Mouse (Mus musculus) MEL (cell line): ENCODE results near the gene Stk4. TPM values are rescaled to one million over a fixed set of nuclear protein-coding genes. Genes with fewer than 3 reads are reported as not detected.

Experiments
- DNase-seq: peaks from one replicate; pipeline ENCODE4 v3.0.0; 2011; ENCODE audit warnings: low read depth, low spot score
- H3K27ac ChIP-seq: 2 replicates; pipeline ENCODE4 v1.5.1; 2012; ENCODE audit warnings: low read depth, mild to moderate bottlenecking, control low read depth, low read length, moderate library complexity; ENCODE audit not compliant: control insufficient read depth
- H3K27me3 ChIP-seq, 2 experiments: fragments of 150-350 bp in 1 of 2; sonication (generic) in 1 of 2; 2 replicates each; pipeline ENCODE4 v1.6.1; 2012; ENCODE audit warnings: low read length in 2 of 2, mild to moderate bottlenecking in 2 of 2, improper control_type of control experiment in 1 of 2, moderate library complexity in 1 of 2; ENCODE audit not compliant: insufficient read depth in 2 of 2, control insufficient read depth in 1 of 2
- H3K36me3 ChIP-seq, 2 experiments: 2 replicates each; pipeline ENCODE4 v1.6.1; 2012 to 2014; ENCODE audit warnings: low read length in 2 of 2, improper control_type of control experiment in 1 of 2, inconsistent platforms in 1 of 2, mild to moderate bottlenecking in 1 of 2; ENCODE audit not compliant: insufficient read depth in 2 of 2, control insufficient read depth in 1 of 2
- H3K4me1 ChIP-seq, 2 experiments: fragments of 150-350 bp in 1 of 2; sonication (generic) in 1 of 2; 2 replicates each; pipeline ENCODE4 v1.6.1; 2012; ENCODE audit warnings: low read length in 2 of 2, improper control_type of control experiment in 1 of 2, mild to moderate bottlenecking in 1 of 2; ENCODE audit not compliant: insufficient read depth in 2 of 2, control insufficient read depth in 1 of 2
- H3K4me3 ChIP-seq, 2 experiments: fragments of 150-350 bp in 1 of 2; sonication (generic) in 1 of 2; 2 replicates each; pipeline ENCODE4 v1.5.1; 2012; ENCODE audit warnings: low read depth in 2 of 2, low read length in 2 of 2, mild to moderate bottlenecking in 2 of 2, moderate library complexity in 2 of 2, control low read depth in 1 of 2, improper control_type of control experiment in 1 of 2; ENCODE audit not compliant: control insufficient read depth in 1 of 2, insufficient read depth in 1 of 2
- H3K79me2 ChIP-seq: 2 replicates; pipeline ENCODE4 v1.6.1; 2012; ENCODE audit warnings: mild to moderate bottlenecking, low read length, moderate library complexity; ENCODE audit not compliant: control insufficient read depth, poor library complexity, insufficient read depth
- H3K9ac ChIP-seq: 2 replicates; pipeline ENCODE4 v1.6.1; 2012; ENCODE audit warnings: low read depth, mild to moderate bottlenecking, control low read depth, low read length, moderate library complexity; ENCODE audit not compliant: control insufficient read depth, poor library complexity, severe bottlenecking
- H3K9me3 ChIP-seq: fragments of 150-350 bp; sonication (generic); replicated peaks from 2 replicates; pipeline ENCODE4 v1.6.1; 2012; ENCODE audit warnings: mild to moderate bottlenecking, low read length, improper control_type of control experiment, moderate library complexity; ENCODE audit not compliant: insufficient read depth
- BHLHE40 ChIP-seq: IDR thresholded peaks from 2 replicates; pipeline ENCODE4 v1.6.1; 2012; ENCODE audit warnings: low read depth, mild to moderate bottlenecking, inconsistent platforms, low read length, improper control_type of control experiment, borderline replicate concordance
- CHD2 ChIP-seq: IDR thresholded peaks from 2 replicates; pipeline ENCODE4 v1.6.1; 2011; ENCODE audit warnings: low read length, improper control_type of control experiment
- CTCF ChIP-seq, 3 experiments: IDR thresholded peaks in 2 of 3; conservative IDR thresholded peaks in 1 of 3; 2 replicates each; pipeline ENCODE4 v1.5.1; 2011 to 2012; ENCODE audit warnings: low read length in 3 of 3, low read depth in 2 of 3, mild to moderate bottlenecking in 2 of 3, improper control_type of control experiment in 1 of 3, inconsistent platforms in 1 of 3, mixed read lengths in 1 of 3, moderate library complexity in 1 of 3; ENCODE audit not compliant: control insufficient read depth in 1 of 3, insufficient read depth in 1 of 3, poor library complexity in 1 of 3, severe bottlenecking in 1 of 3
- E2F4 ChIP-seq: IDR thresholded peaks from 2 replicates; pipeline ENCODE4 v1.6.1; 2011; ENCODE audit warnings: low read depth, low read length, improper control_type of control experiment, borderline replicate concordance
- ELF1 ChIP-seq: IDR thresholded peaks from 2 replicates; pipeline ENCODE4 v1.6.1; 2014; ENCODE audit warnings: low read depth, mild to moderate bottlenecking, inconsistent platforms, low read length, improper control_type of control experiment, moderate library complexity
- EP300 ChIP-seq, 2 experiments: IDR thresholded peaks; 2 replicates each; pipeline ENCODE4 v1.6.1; 2011; ENCODE audit warnings: improper control_type of control experiment in 2 of 2, low read length in 2 of 2, low read depth in 1 of 2, mild to moderate bottlenecking in 1 of 2
- ETS1 ChIP-seq: IDR thresholded peaks from 2 replicates; pipeline ENCODE4 v1.6.1; 2012; ENCODE audit warnings: low read depth, mild to moderate bottlenecking, inconsistent platforms, low read length, improper control_type of control experiment, moderate library complexity
- GABPA ChIP-seq: IDR thresholded peaks from 2 replicates; pipeline ENCODE4 v1.6.1; 2012; ENCODE audit warnings: low read depth, mild to moderate bottlenecking, inconsistent platforms, low read length, improper control_type of control experiment, moderate library complexity
- GATA1 ChIP-seq: IDR thresholded peaks from 2 replicates; pipeline ENCODE4 v1.6.1; 2011; ENCODE audit warnings: low read depth, low read length, improper control_type of control experiment
- HCFC1 ChIP-seq: IDR thresholded peaks from 2 replicates; pipeline ENCODE4 v1.6.1; 2012; ENCODE audit warnings: low read depth, mild to moderate bottlenecking, inconsistent platforms, low read length, improper control_type of control experiment, moderate library complexity
- JUND ChIP-seq: IDR thresholded peaks from 2 replicates; pipeline ENCODE4 v1.6.1; 2011; ENCODE audit warnings: low read depth, mild to moderate bottlenecking, improper control_type of control experiment, low read length
- MAFK ChIP-seq: IDR thresholded peaks from 2 replicates; pipeline ENCODE4 v1.6.1; 2011; ENCODE audit warnings: low read depth, mild to moderate bottlenecking, low read length, improper control_type of control experiment, borderline replicate concordance
- MXI1 ChIP-seq: IDR thresholded peaks from 2 replicates; pipeline ENCODE4 v1.6.1; 2011; ENCODE audit warnings: mild to moderate bottlenecking, low read depth, low read length, improper control_type of control experiment
- MYC ChIP-seq: IDR thresholded peaks from 2 replicates; pipeline ENCODE4 v1.6.1; 2011; ENCODE audit warnings: low read depth, mild to moderate bottlenecking, low read length, improper control_type of control experiment, moderate library complexity
- NRF1 ChIP-seq: IDR thresholded peaks from 2 replicates; pipeline ENCODE4 v1.6.1; 2014; ENCODE audit warnings: low read depth, mild to moderate bottlenecking, inconsistent platforms, low read length, improper control_type of control experiment, moderate library complexity; ENCODE audit not compliant: poor library complexity, insufficient read depth, severe bottlenecking
- POLR2A ChIP-seq, 2 experiments: IDR thresholded peaks; 2 replicates each; pipeline ENCODE4 v1.6.1; 2011 to 2012; ENCODE audit warnings: low read length in 2 of 2, mild to moderate bottlenecking in 2 of 2, control low read depth in 1 of 2, improper control_type of control experiment in 1 of 2, low read depth in 1 of 2, moderate library complexity in 1 of 2; ENCODE audit not compliant: control insufficient read depth in 1 of 2, insufficient read depth in 1 of 2, poor library complexity in 1 of 2
- POLR2AphosphoS5 ChIP-seq: IDR thresholded peaks from 2 replicates; pipeline ENCODE4 v1.6.1; 2012; ENCODE audit warnings: low read depth, borderline replicate concordance, mild to moderate bottlenecking, inconsistent platforms, low read length, moderate library complexity, mixed read lengths
- RCOR1 ChIP-seq: IDR thresholded peaks from 2 replicates; pipeline ENCODE4 v1.6.1; 2012; ENCODE audit warnings: low read depth, mild to moderate bottlenecking, inconsistent platforms, low read length, improper control_type of control experiment
- SIN3A ChIP-seq: IDR thresholded peaks from 2 replicates; pipeline ENCODE4 v1.6.1; 2012; ENCODE audit warnings: low read length, improper control_type of control experiment, inconsistent platforms
- SMC3 ChIP-seq: IDR thresholded peaks from 2 replicates; pipeline ENCODE4 v1.6.1; 2011; ENCODE audit warnings: low read depth, low read length, improper control_type of control experiment
- TAL1 ChIP-seq: IDR thresholded peaks from 2 replicates; pipeline ENCODE4 v1.6.1; 2012; ENCODE audit warnings: mild to moderate bottlenecking, inconsistent platforms, low read length, moderate library complexity, mixed read lengths
- UBTF ChIP-seq: IDR thresholded peaks from 2 replicates; pipeline ENCODE4 v1.6.1; 2012; ENCODE audit warnings: low read depth, mild to moderate bottlenecking, inconsistent platforms, low read length, improper control_type of control experiment, moderate library complexity, borderline replicate concordance; ENCODE audit not compliant: insufficient read depth
- ZKSCAN1 ChIP-seq: IDR thresholded peaks from 2 replicates; pipeline ENCODE4 v1.6.1; 2012; ENCODE audit warnings: low read depth, mild to moderate bottlenecking, inconsistent platforms, low read length, improper control_type of control experiment, moderate library complexity
- polyA plus RNA-seq, 2 experiments: library from polyadenylated mRNA; stranded (reverse) in 1 of 2; unstranded in 1 of 2; fragments of >175 nt in 1 of 2; fragments of >200 nt in 1 of 2; gene quantifications; 2 replicates each; pipeline versions ENCODE4 v1.2.1 to v1.2.4; 2012; ENCODE audit warnings: low replicate concordance in 2 of 2, low read depth in 1 of 2; ENCODE audit not compliant: insufficient read length in 2 of 2, insufficient read depth in 1 of 2, missing spikeins in 1 of 2
- total RNA-seq: library from RNA; depleted of rRNA; stranded (reverse); fragments of 300-350 nt; gene quantifications from 2 replicates; pipeline ENCODE4 v1.2.3, GENCODE M21; 2012

Gene Stk4
- total and polyA plus RNA-seq, 3 experiments, result 46.8 to 56.1 TPM; not detected in 1

GRCm38 (mm10) chr2:164054671-164055070, 15.5 kb upstream of the Stk4 start:
- no peak for TF ChIP-seq CTCF (IDR thresholded peaks at IDR 0.05 in 2 of 3, conservative IDR thresholded peaks at IDR 0.05 in 1 of 3; ENCODE audit: control insufficient read depth in 1 of 3, insufficient read depth in 1 of 3, low read depth in 2 of 3, low read length in 3 of 3, poor library complexity in 1 of 3, severe bottlenecking in 1 of 3)
- no peak for TF ChIP-seq ELF1
- DNase-seq, result no peak
- Histone ChIP-seq H3K4me1 (no peaks in the 10 kb centered on the region), H3K27ac (no peak overlapping the region), H3K79me2 (no peaks in the 10 kb centered on the region), H3K4me3 (no peak overlapping the region), H3K9ac (no peak overlapping the region), H3K36me3 (peaks cover 0 to 10% of the 10 kb centered on the region in 2 experiments; a peak in 2 of 4 replicates), H3K27me3 (no peaks in the 10 kb centered on the region), H3K9me3 (no peaks in the 10 kb centered on the region)

GRCm38 (mm10) chr2:164059634-164060235, 10.4 kb upstream of the Stk4 start:
- Histone ChIP-seq H3K36me3 (peaks cover 0 to 26% of the 10 kb centered on the region in 2 experiments; a peak in 2 of 4 replicates), H3K9me3 (no peaks in the 10 kb centered on the region), H3K4me1 (no peaks in the 10 kb centered on the region), H3K79me2 (no peaks in the 10 kb centered on the region), H3K9ac (no peak overlapping the region), H3K4me3 (no peak overlapping the region), H3K27ac (no peak overlapping the region), H3K27me3 (no peaks in the 10 kb centered on the region)
- TF ChIP-seq RCOR1 (no peak), E2F4 (no peak), EP300 (IDR thresholded peaks at IDR 0.05; ENCODE audit: low read depth in 1 of 2, low read length in 2 of 2) (no peak), NRF1 (no peak), HCFC1 (no peak), GATA1 (no peak), BHLHE40 (no peak), POLR2AphosphoS5 (no peak), JUND (no peak), SIN3A (no peak)
- no peak for DNase-seq

GRCm38 (mm10) chr2:164070765-164071436, 779 bp downstream of the Stk4 start, which contains the start of gene Tomm34:
Tomm34 (minus strand) TSS chr2:164071169.
- DNase-seq, result peak; percentile 96
- Histone ChIP-seq H3K4me3 (peak within 1 kb of the TSS; percentile 86 to 89), H3K36me3 (peaks cover 2 to 26% of the 10 kb centered on the region in 2 experiments), H3K9me3 (no peaks in the 10 kb centered on the region), H3K4me1 (peaks cover 0 to 22% of the 10 kb centered on the region in 2 experiments), H3K27ac (peak within 1 kb of the TSS; percentile 63), H3K27me3 (no peaks in the 10 kb centered on the region), H3K9ac (peak within 1 kb of the TSS; percentile 89), H3K79me2 (peaks cover 51% of the 10 kb centered on the region)
- no peak for TF ChIP-seq CTCF (IDR thresholded peaks at IDR 0.05 in 2 of 3, conservative IDR thresholded peaks at IDR 0.05 in 1 of 3; ENCODE audit: control insufficient read depth in 1 of 3, insufficient read depth in 1 of 3, low read depth in 2 of 3, low read length in 3 of 3, poor library complexity in 1 of 3, severe bottlenecking in 1 of 3)
- TF ChIP-seq POLR2A (IDR thresholded peaks at IDR 0.05; ENCODE audit: control insufficient read depth in 1 of 2, insufficient read depth in 1 of 2, low read depth in 1 of 2, low read length in 2 of 2, poor library complexity in 1 of 2), result peak; percentile 92 to 97
- TF ChIP-seq ETS1, result no peak
- TF ChIP-seq SMC3, result no peak
- TF ChIP-seq MAFK, result no peak
- TF ChIP-seq MYC, result peak; percentile 53; the same call in 1 of the 2 replicates
- no peak for TF ChIP-seq TAL1
- TF ChIP-seq CHD2, result no peak
- no peak for TF ChIP-seq GABPA
- TF ChIP-seq POLR2AphosphoS5, result no peak; the same call in 1 of the 2 replicates
- TF ChIP-seq MXI1, result peak; percentile 64
- TF ChIP-seq RCOR1, result no peak
- TF ChIP-seq ZKSCAN1, result no peak
- TF ChIP-seq UBTF, result no peak
- no peak for TF ChIP-seq GATA1
- TF ChIP-seq NRF1, result no peak
